Mouse (Mus musculus): ENCODE results near the gene Trp73. TPM values are rescaled to one million over a fixed set of nuclear protein-coding genes. Genes with fewer than 3 reads are reported as not detected.

The Trp73 gene
- polyA plus RNA-seq, 1 experiment from 2014 or later: 0.80 TPM

GRCm38 (mm10) chr4:154042577-154042976, 97.4 kb downstream of the Trp73 start, which contains the start of gene Ccdc27:
Gene Ccdc27, minus strand, starts transcription at chr4:154042677.
- WGBS: 90% methylated on average over 9 of the region's 9 CpGs
- Histone ChIP-seq H3K27ac (no peak within 1 kb of the TSS), H3K36me3 (no peaks in the 10 kb centered on the region), H3K4me3 (no peak within 1 kb of the TSS), H3K9me3 (replicated peaks) (no peaks in the 10 kb centered on the region), H3K27me3 (ENCODE audit: low read depth, poor library complexity, severe bottlenecking) (peaks cover 8% of the 10 kb centered on the region; the same call in 1 of the 2 replicates), H3K4me1 (no peaks in the 10 kb centered on the region)
- no peak for DNase-seq (ENCODE audit: low spot score)

- DNase-seq (ENCODE audit: low spot score): no peak
- peaks cover 13% of the 10 kb centered on the region; the same call in 1 of the 2 replicates for H3K4me1 ChIP-seq
Measured at GRCm38 (mm10) chr4:154037123-154037522, 102.9 kb downstream of the Trp73 start.

GRCm38 (mm10) chr4:154028646-154029045, 111.4 kb downstream of the Trp73 start:
- Histone ChIP-seq H3K36me3 (no peaks in the 10 kb centered on the region), H3K27ac (no peak overlapping the region)
- DNase-seq (ENCODE audit: low spot score): no peak

More at GRCm38 (mm10) chr4:154037123-154037522, 102.9 kb downstream of the Trp73 start:
- Histone ChIP-seq H3K27ac (no peak overlapping the region), H3K9me3 (replicated peaks) (no peaks in the 10 kb centered on the region), H3K36me3 (no peaks in the 10 kb centered on the region), H3K4me3 (no peak overlapping the region), H3K27me3 (ENCODE audit: low read depth, poor library complexity, severe bottlenecking) (peaks cover 26% of the 10 kb centered on the region)
- 48% methylated on average over 3 of the region's 3 CpGs for WGBS

DNA sequence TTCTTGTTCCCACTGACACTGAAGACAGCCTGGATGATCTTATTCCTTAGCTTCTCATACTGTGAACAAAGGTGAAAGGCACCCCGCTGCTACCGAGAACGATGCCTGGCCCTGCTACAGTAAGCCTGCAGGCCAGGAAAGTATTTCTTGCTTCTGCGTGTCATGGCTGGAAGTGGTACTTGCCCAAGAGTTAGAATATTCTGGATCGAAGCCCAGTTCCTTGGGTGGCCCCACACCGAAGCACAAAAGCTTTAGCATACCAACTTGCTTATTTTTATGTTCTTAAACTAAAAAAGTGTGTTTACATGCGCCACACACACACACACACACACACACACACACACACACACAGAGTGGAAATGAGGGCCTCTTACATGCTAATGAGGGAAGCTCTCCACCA, 111.9 kb downstream of the Trp73 start:
- H3K27me3 ChIP-seq (ENCODE audit: low read depth, poor library complexity, severe bottlenecking): peaks cover 51% of the 10 kb centered on the region
- H3K27ac ChIP-seq: no peak overlapping the region
- H3K4me1 ChIP-seq: peaks cover 23% of the 10 kb centered on the region
- no peak overlapping the region for H3K4me3 ChIP-seq
- no peaks in the 10 kb centered on the region for H3K9me3 ChIP-seq (replicated peaks)
- no peaks in the 10 kb centered on the region for H3K36me3 ChIP-seq
- no peak for DNase-seq (ENCODE audit: low spot score)
- WGBS: 83% methylated on average over 7 of the region's 7 CpGs

More at GRCm38 (mm10) chr4:154028646-154029045, 111.4 kb downstream of the Trp73 start:
- Histone ChIP-seq H3K27me3 (ENCODE audit: low read depth, poor library complexity, severe bottlenecking) (peaks cover 46% of the 10 kb centered on the region), H3K4me3 (no peak overlapping the region), H3K4me1 (peaks cover 20% of the 10 kb centered on the region), H3K9me3 (replicated peaks) (no peaks in the 10 kb centered on the region)

DNA sequence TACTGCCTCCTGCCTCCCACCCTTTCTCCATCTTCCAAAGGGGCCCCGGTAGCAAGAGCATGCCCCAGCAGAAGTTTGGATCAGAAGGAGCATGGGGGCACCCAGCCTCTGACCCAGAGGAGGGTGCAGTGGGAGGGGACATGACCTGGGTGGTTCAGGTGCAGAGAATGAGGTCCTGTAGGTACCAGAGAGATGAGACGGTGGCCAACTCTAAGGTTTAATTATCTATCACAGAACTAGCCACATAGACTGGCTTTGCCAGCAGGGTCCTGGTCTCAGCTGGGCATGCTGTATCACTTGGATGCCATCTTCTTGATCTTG, 113.6 kb downstream of the Trp73 start:
- H3K9me3 ChIP-seq (replicated peaks): no peaks in the 10 kb centered on the region
- no peak for DNase-seq (ENCODE audit: low spot score)
- H3K36me3 ChIP-seq: peaks cover 14% of the 10 kb centered on the region
- WGBS: 30% methylated on average over 2 of the region's 2 CpGs
- H3K4me1 ChIP-seq: peaks cover 23% of the 10 kb centered on the region
- H3K4me3 ChIP-seq: peak overlapping the region; percentile 50
- H3K27me3 ChIP-seq (ENCODE audit: low read depth, poor library complexity, severe bottlenecking): peaks cover 52% of the 10 kb centered on the region
- H3K27ac ChIP-seq: no peak overlapping the region

- Histone ChIP-seq H3K4me1 (peaks cover 23% of the 10 kb centered on the region), H3K27me3 (ENCODE audit: low read depth, poor library complexity, severe bottlenecking) (peaks cover 52% of the 10 kb centered on the region), H3K9me3 (replicated peaks) (no peaks in the 10 kb centered on the region), H3K27ac (peak within 1 kb of the TSS; percentile 53), H3K4me3 (peak within 1 kb of the TSS; percentile 50), H3K36me3 (peaks cover 20% of the 10 kb centered on the region)
- DNase-seq (ENCODE audit: low spot score): peak; percentile 62
- 2% methylated on average over 33 of the region's 33 CpGs for WGBS
Measured at GRCm38 (mm10) chr4:154025641-154026440, 114.2 kb downstream of the Trp73 start, which contains the start of gene Smim1. Gene Smim1, minus strand, starts transcription at chr4:154026230.

DNA sequence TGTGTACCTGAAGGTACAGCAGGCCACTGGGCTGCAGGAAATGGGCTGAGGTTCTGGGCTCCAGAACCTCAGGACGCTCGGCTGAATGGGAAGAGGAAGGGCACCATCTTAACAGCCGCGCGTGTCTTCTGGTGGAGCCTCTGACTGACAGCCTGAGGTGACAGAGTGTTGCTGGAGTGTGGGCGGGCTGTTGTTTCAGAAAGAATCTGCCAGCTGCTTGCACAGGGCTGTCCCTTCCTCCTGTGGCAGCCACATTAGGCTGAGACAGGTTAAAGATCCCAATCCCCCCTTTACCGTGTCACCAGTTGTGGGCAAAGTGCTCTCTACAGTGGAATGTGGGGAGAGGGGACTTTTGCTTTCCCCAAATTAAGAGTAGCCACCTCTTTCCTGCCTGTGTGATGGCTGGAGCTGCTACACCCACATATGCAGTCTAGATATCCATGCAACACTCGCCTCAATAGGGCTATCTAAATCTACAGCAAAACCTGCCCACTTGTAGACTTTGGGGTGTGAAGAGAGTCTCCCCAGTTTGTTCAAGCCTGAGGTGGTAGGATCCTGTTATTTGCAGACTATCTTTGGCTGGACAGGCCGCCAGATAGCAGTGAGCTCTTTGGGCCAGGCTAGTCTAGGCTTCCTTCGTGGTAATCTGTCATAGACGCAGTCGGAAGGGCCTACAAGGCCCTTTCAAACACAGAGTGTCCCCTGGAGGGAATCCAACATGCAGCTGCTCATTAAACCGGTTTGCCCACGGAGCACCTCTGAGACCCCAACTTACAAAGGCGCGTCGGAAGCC, 115.1 kb downstream of the Trp73 start:
- H3K4me3 ChIP-seq: peak overlapping the region; percentile 50
- 40% methylated on average over 17 of the region's 17 CpGs for WGBS
- peaks cover 52% of the 10 kb centered on the region for H3K27me3 ChIP-seq (ENCODE audit: low read depth, poor library complexity, severe bottlenecking)
- peaks cover 29% of the 10 kb centered on the region for H3K36me3 ChIP-seq
- H3K4me1 ChIP-seq: peaks cover 23% of the 10 kb centered on the region
- H3K27ac ChIP-seq: peak overlapping the region; percentile 53; the same call in 1 of the 2 replicates
- DNase-seq (ENCODE audit: low spot score): no peak
- H3K9me3 ChIP-seq (replicated peaks): no peaks in the 10 kb centered on the region

DNA sequence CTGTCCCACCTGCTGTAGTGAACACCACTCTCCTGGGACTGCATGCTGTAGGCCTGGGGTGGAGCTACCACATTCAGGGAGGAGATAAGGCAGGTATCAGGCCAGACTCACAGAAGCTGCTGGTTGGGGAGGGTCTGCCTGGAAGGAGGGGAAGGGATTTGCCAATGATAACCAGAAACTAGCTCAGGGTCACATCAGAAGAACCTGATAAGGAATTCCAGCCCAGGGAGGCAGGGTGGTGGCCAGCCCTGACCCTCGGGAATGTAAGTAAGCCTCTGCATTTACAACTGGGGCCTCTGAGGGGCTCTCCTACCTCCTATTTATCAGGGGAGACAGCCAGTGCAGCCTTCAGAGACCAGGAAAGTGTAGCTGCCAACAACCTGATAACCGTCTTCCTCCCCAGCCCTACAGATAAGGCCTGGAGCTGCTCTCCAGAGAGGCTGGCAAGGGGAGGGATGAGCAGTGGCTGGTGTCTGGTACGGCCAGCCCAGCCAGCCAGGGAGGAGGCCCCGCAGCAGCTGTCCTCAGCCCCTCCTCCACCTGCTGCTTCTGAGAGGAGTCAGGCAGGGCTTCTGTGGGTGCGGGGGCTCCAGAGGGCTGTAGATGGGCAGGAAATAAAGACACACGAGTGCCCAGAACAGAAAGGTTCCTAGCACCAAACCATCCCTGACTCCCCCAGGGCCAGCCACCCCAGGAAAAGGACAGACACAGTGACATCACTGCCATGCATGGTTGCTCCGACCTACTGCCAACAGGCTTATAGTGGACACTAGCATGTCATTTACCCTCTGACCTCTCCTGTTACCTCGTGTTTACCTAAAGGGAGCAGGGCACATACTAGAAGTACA, 116.0 kb downstream of the Trp73 start:
- Histone ChIP-seq H3K27me3 (ENCODE audit: low read depth, poor library complexity, severe bottlenecking) (peaks cover 52% of the 10 kb centered on the region), H3K4me1 (peaks cover 23% of the 10 kb centered on the region), H3K27ac (no peak overlapping the region), H3K36me3 (peaks cover 39% of the 10 kb centered on the region), H3K9me3 (replicated peaks) (no peaks in the 10 kb centered on the region), H3K4me3 (no peak overlapping the region; the same call in 1 of the 2 replicates)
- 22% methylated on average over 8 of the region's 8 CpGs for WGBS
- DNase-seq (ENCODE audit: low spot score): no peak

DNA sequence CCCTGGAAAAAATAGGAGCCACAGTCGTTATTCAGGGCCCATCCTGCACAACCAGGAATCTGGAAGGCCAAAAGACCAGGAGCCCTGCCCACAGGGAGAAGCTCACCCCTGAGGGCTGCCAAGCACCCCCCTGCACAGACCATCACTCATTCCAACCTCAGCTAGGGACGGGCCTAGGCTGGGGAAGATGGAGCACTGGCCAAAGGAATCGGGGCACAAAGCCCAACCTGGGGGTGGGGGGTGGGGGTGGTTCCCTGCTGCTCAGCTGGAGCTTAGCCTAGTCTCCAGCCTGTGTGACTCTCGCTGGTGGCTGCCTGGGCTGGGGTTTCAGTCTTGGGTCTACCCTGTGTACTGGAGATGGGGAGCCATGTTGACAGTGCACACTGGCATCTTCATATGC, 117.2 kb downstream of the Trp73 start:
- no peaks in the 10 kb centered on the region for H3K9me3 ChIP-seq (replicated peaks)
- H3K27ac ChIP-seq: no peak overlapping the region
- H3K36me3 ChIP-seq: peaks cover 50% of the 10 kb centered on the region
- peaks cover 48% of the 10 kb centered on the region for H3K27me3 ChIP-seq (ENCODE audit: low read depth, poor library complexity, severe bottlenecking)
- no peak overlapping the region for H3K4me3 ChIP-seq
- DNase-seq (ENCODE audit: low spot score): no peak
- peaks cover 23% of the 10 kb centered on the region for H3K4me1 ChIP-seq
- WGBS: 50% methylated on average over 4 of the region's 4 CpGs

DNA sequence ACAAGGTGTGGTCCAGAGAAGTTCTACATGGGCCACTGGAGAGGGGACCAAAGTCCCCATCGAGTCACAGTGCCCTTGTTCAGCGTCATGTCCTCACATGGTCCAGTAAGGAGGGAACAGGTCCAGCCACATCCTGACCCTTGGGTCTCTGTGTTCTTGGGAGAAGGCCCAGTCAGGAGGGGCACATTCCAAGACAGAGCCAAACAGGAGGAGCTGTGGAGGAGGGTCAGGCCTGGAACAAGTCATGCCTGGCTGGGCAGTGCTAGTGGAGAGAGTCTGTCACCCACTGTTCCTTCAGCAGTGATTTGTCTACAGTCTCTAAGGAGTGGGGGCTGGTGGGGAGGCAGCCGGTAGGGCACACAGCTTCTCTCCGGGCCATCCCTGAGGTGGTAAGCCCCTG, 117.6 kb downstream of the Trp73 start:
- no peak overlapping the region for H3K27ac ChIP-seq
- DNase-seq (ENCODE audit: low spot score): no peak
- peaks cover 54% of the 10 kb centered on the region for H3K36me3 ChIP-seq
- peaks cover 23% of the 10 kb centered on the region for H3K4me1 ChIP-seq
- peaks cover 44% of the 10 kb centered on the region for H3K27me3 ChIP-seq (ENCODE audit: low read depth, poor library complexity, severe bottlenecking)
- WGBS: 81% methylated on average over 4 of the region's 4 CpGs
- H3K4me3 ChIP-seq: no peak overlapping the region
- no peaks in the 10 kb centered on the region for H3K9me3 ChIP-seq (replicated peaks)

GRCm38 (mm10) chr4:154021432-154021831, 118.6 kb downstream of the Trp73 start:
- WGBS: 91% methylated on average over 9 of the region's 9 CpGs
- Histone ChIP-seq H3K4me3 (no peak overlapping the region), H3K4me1 (peaks cover 21% of the 10 kb centered on the region), H3K27me3 (ENCODE audit: low read depth, poor library complexity, severe bottlenecking) (peaks cover 34% of the 10 kb centered on the region), H3K27ac (no peak overlapping the region), H3K9me3 (replicated peaks) (no peaks in the 10 kb centered on the region), H3K36me3 (peaks cover 64% of the 10 kb centered on the region)
- DNase-seq (ENCODE audit: low spot score): no peak

GRCm38 (mm10) chr4:154019571-154019970, 120.4 kb downstream of the Trp73 start:
- H3K27me3 ChIP-seq (ENCODE audit: low read depth, poor library complexity, severe bottlenecking): peaks cover 16% of the 10 kb centered on the region
- peaks cover 83% of the 10 kb centered on the region for H3K36me3 ChIP-seq
- peak; percentile 46 for DNase-seq (ENCODE audit: low spot score)
- 77% methylated on average over 7 of the region's 7 CpGs for WGBS
- peaks cover 8% of the 10 kb centered on the region; the same call in 1 of the 2 replicates for H3K4me1 ChIP-seq
- no peak overlapping the region for H3K27ac ChIP-seq
- H3K9me3 ChIP-seq (replicated peaks): no peaks in the 10 kb centered on the region
- H3K4me3 ChIP-seq: no peak overlapping the region

Data from limb, embryonic 10.5 days (tissue).